Mouse (Mus musculus): ENCODE data around the gene Saa3.

DNA sequence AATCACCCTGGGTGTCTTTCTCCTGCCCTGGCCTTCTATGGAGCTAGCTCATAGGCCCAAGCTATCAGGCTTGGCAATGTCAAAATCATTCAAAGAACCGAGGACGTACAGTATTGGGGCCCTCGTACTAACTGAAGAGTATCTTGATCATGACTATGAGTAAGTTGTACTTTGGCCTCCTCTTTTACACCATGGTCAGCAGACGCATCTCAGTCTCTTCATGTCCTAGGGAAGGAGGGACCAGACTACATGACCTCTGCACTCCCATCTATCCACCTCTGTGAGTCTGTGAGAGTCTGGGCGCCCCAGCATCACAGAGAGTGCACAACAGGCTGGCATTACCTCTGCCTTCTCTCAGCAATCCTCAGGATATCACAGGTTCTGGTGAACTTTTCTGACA, 47.1 kb upstream of the Saa3 start:
- TF ChIP-seq CTCF (IDR thresholded peaks at IDR 0.05; ENCODE audit: low read depth, low read length) (no peak), GATA1 (IDR thresholded peaks at IDR 0.05; ENCODE audit: borderline replicate concordance, low read length) (no peak), TAL1 (conservative IDR thresholded peaks at IDR 0.05; ENCODE audit: low read depth, low read length) (no peak)

Data from G1E (cell line).